8 mouse cellular contexts compared by ENCODE assay signal in genomic region chr5:53266181-53266580, GRCm38 (mm10). TPM values are rescaled to one million over a fixed set of nuclear protein-coding genes. Genes with fewer than 3 reads are reported as not detected.
DNase-seq lines count a peak whose midpoint lies in the region; ATAC-seq and TF ChIP-seq lines count a peak whose summit lies in the region.

No protein-coding gene starts in this region.

- no peaks in the 10 kb centered on the region for H3K9me3 ChIP-seq in forebrain, embryonic 14.5 days (replicated peaks; ENCODE audit: control insufficient read depth, low read length)
- H3K9me3 ChIP-seq in forebrain, embryonic 16.5 days (ENCODE audit: control insufficient read depth, low read length) = 0 out of 2 replicates have a peak, but pooled peaks cover 3% of the 10 kb centered on the region
- no peaks in the 10 kb centered on the region for H3K9me3 ChIP-seq in ES-Bruce4 (replicated peaks; ENCODE audit: control insufficient read depth, insufficient read depth, low read length, poor library complexity, severe bottlenecking)
- no peaks in the 10 kb centered on the region for H3K9me3 ChIP-seq in hindbrain, embryonic 10.5 days
- H3K9me3 ChIP-seq in midbrain, embryonic 12.5 days = no peaks in the 10 kb centered on the region

- no peak for DNase-seq in forebrain, embryonic 14.5 days (ENCODE audit: low spot score)
- no peak for DNase-seq in hindbrain, embryonic 10.5 days (ENCODE audit: low spot score)
- DNase-seq in adrenal gland, postnatal 25 days = no peak

- no peaks in the 10 kb centered on the region for H3K27me3 ChIP-seq in forebrain, embryonic 14.5 days (replicated peaks; ENCODE audit: control insufficient read depth, insufficient read depth, low read length)
- H3K27me3 ChIP-seq in forebrain, embryonic 16.5 days (replicated peaks; ENCODE audit: control insufficient read depth, insufficient read depth, low read length) = no peaks in the 10 kb centered on the region
- no peaks in the 10 kb centered on the region for H3K27me3 ChIP-seq in ES-Bruce4 (ENCODE audit: control insufficient read depth, insufficient read depth, low read length, poor library complexity, severe bottlenecking)
- no peaks in the 10 kb centered on the region for H3K27me3 ChIP-seq in hindbrain, embryonic 10.5 days (ENCODE audit: insufficient read depth, poor library complexity, severe bottlenecking)
- H3K27me3 ChIP-seq in midbrain, embryonic 12.5 days = no peaks in the 10 kb centered on the region

- no peak overlapping the region for H3K4me3 ChIP-seq in forebrain, embryonic 14.5 days (ENCODE audit: low read depth, low read length)
- no peak overlapping the region for H3K4me3 ChIP-seq in forebrain, embryonic 16.5 days (replicated peaks; ENCODE audit: low read length)
- H3K4me3 ChIP-seq in ES-Bruce4 (ENCODE audit: low read depth, low read length) = no peak overlapping the region
- no peak overlapping the region; the same call in 1 of the 2 replicates for H3K4me3 ChIP-seq in hindbrain, embryonic 10.5 days
- H3K4me3 ChIP-seq in midbrain, embryonic 12.5 days = no peak overlapping the region

- no peak overlapping the region for H3K9ac ChIP-seq in forebrain, embryonic 14.5 days (ENCODE audit: low read length)
- no peak overlapping the region for H3K9ac ChIP-seq in forebrain, embryonic 16.5 days (replicated peaks; ENCODE audit: low read depth, low read length)
- peak overlapping the region; percentile 74 for H3K9ac ChIP-seq in ES-Bruce4 (ENCODE audit: low read depth, poor library complexity, severe bottlenecking)
- H3K9ac ChIP-seq in midbrain, embryonic 12.5 days (replicated peaks) = no peak overlapping the region

- no peaks in the 10 kb centered on the region for H3K36me3 ChIP-seq in forebrain, embryonic 14.5 days (ENCODE audit: control insufficient read depth, insufficient read depth, low read length)
- H3K36me3 ChIP-seq in forebrain, embryonic 16.5 days (ENCODE audit: control insufficient read depth, insufficient read depth) = no peaks in the 10 kb centered on the region
- H3K36me3 ChIP-seq in ES-Bruce4 (ENCODE audit: control insufficient read depth, insufficient read depth, low read length, poor library complexity, severe bottlenecking) = no peaks in the 10 kb centered on the region
- no peaks in the 10 kb centered on the region for H3K36me3 ChIP-seq in hindbrain, embryonic 10.5 days
- H3K36me3 ChIP-seq in midbrain, embryonic 12.5 days = no peaks in the 10 kb centered on the region

- 89% methylated on average over 4 of the region's 4 CpGs for WGBS in forebrain, embryonic 14.5 days
- WGBS in forebrain, embryonic 16.5 days = 89% methylated on average over 4 of the region's 4 CpGs
- 87% methylated on average over 4 of the region's 4 CpGs for WGBS in hindbrain, embryonic 10.5 days
- WGBS in midbrain, embryonic 12.5 days = 86% methylated on average over 4 of the region's 4 CpGs

- no peak overlapping the region for H3K4me2 ChIP-seq in forebrain, embryonic 14.5 days (ENCODE audit: low read length)
- no peak overlapping the region for H3K4me2 ChIP-seq in forebrain, embryonic 16.5 days (ENCODE audit: low read length)
- no peak overlapping the region for H3K4me2 ChIP-seq in midbrain, embryonic 12.5 days (replicated peaks)

- no peak for TF ChIP-seq EP300 in ES-Bruce4 (IDR thresholded peaks at IDR 0.05; ENCODE audit: insufficient read depth, low read depth, low read length)

- peak; percentile 2; the same call in 1 of the 2 replicates for ATAC-seq in forebrain, embryonic 14.5 days
- no peak for ATAC-seq in forebrain, embryonic 16.5 days
- peak; percentile 1; the same call in 1 of the 2 replicates for ATAC-seq in midbrain, embryonic 12.5 days (ENCODE audit: low FRiP score, low read depth)
- no peak for ATAC-seq in activated CD4-positive, CD25-positive, alpha-beta regulatory T cell, adult 4 months
- ATAC-seq in erythroblast, adult 5-6 weeks (replicated peaks; ENCODE audit: low FRiP score, poor library complexity, severe bottlenecking) = no peak

- no peak for TF ChIP-seq CTCF in ES-Bruce4 (IDR thresholded peaks at IDR 0.05; ENCODE audit: low read depth, low read length)

- no peaks in the 10 kb centered on the region; the same call in 1 of the 2 replicates for H3K4me1 ChIP-seq in forebrain, embryonic 14.5 days (ENCODE audit: control insufficient read depth, insufficient read depth, low read length)
- H3K4me1 ChIP-seq in forebrain, embryonic 16.5 days (replicated peaks; ENCODE audit: control insufficient read depth, insufficient read depth, low read length) = peaks cover 9% of the 10 kb centered on the region; the same call in 1 of the 2 replicates
- peaks cover 1% of the 10 kb centered on the region for H3K4me1 ChIP-seq in ES-Bruce4 (ENCODE audit: control insufficient read depth, insufficient read depth, low read length)
- H3K4me1 ChIP-seq in hindbrain, embryonic 10.5 days (replicated peaks) = peaks cover 29% of the 10 kb centered on the region
- peaks cover 12% of the 10 kb centered on the region for H3K4me1 ChIP-seq in midbrain, embryonic 12.5 days

- no peak overlapping the region for H3K27ac ChIP-seq in forebrain, embryonic 14.5 days (ENCODE audit: low read depth, low read length)
- H3K27ac ChIP-seq in forebrain, embryonic 16.5 days (ENCODE audit: low read length) = no peak overlapping the region
- H3K27ac ChIP-seq in ES-Bruce4 (ENCODE audit: insufficient read depth, low read length) = no peak overlapping the region
- peak overlapping the region; percentile 92; the same call in 1 of the 2 replicates for H3K27ac ChIP-seq in hindbrain, embryonic 10.5 days
- H3K27ac ChIP-seq in midbrain, embryonic 12.5 days (replicated peaks) = no peak overlapping the region

- TF ChIP-seq POLR2A in ES-Bruce4 (IDR thresholded peaks at IDR 0.05; ENCODE audit: insufficient read depth, low read length) = no peak

RNA-seq across cellular contexts. Expression of gene Smim20, which starts 0.7 kb away (rescaled TPM):
- 68.1 and 95.4 TPM in 2 replicates for polyA plus RNA-seq in forebrain, embryonic 14.5 days (2014; fragmentation: Nextera tagmentation; extraction: Ambion mirVana)
- 63.6 and 75.6 TPM in 2 replicates for polyA plus RNA-seq in forebrain, embryonic 16.5 days (2015; fragmentation: Nextera tagmentation; extraction: Ambion mirVana)
- polyA plus RNA-seq in ES-Bruce4 (2011; ENCODE audit: insufficient read depth, insufficient read length, low read depth, missing spikeins) = 20.0 and 33.1 TPM in 2 replicates
- polyA plus RNA-seq in hindbrain, embryonic 10.5 days (2016; fragmentation: Nextera tagmentation; extraction: Ambion mirVana) = 67.8 and 74.2 TPM in 2 replicates
- polyA plus RNA-seq in midbrain, embryonic 12.5 days (2016; fragmentation: Nextera tagmentation; extraction: Ambion mirVana) = 71.0 and 72.5 TPM in 2 replicates
- polyA plus RNA-seq in activated CD4-positive, CD25-positive, alpha-beta regulatory T cell, adult 4 months (2017; shearing (Covaris generic)) = 100 to 1,000 TPM; 103 to 107 TPM
- 60.7 and 70.8 TPM in 2 replicates for total RNA-seq in adrenal gland, postnatal 25 days (2021)
- 6.0 and 34.3 TPM in 2 replicates for total RNA-seq in erythroblast, adult 5-6 weeks (2015; ENCODE audit: low replicate concordance)
- 7.5 and 10.6 TPM in 2 replicates for total RNA-seq in erythroblast, adult 5-6 weeks (2017; ENCODE audit: low replicate concordance)

RNA-seq across cellular contexts. Expression of gene Sel1l3, which starts 52.5 kb away (rescaled TPM):
- 11.0 and 11.2 TPM in 2 replicates for polyA plus RNA-seq in forebrain, embryonic 14.5 days (2014; fragmentation: Nextera tagmentation; extraction: Ambion mirVana)
- polyA plus RNA-seq in forebrain, embryonic 16.5 days (2015; fragmentation: Nextera tagmentation; extraction: Ambion mirVana) = 9.9 and 10.2 TPM in 2 replicates
- polyA plus RNA-seq in ES-Bruce4 (2011; ENCODE audit: insufficient read depth, insufficient read length, low read depth, missing spikeins) = 6.1 and 6.2 TPM in 2 replicates
- 2.3 and 2.7 TPM in 2 replicates for polyA plus RNA-seq in hindbrain, embryonic 10.5 days (2016; fragmentation: Nextera tagmentation; extraction: Ambion mirVana)
- 2.5 and 2.9 TPM in 2 replicates for polyA plus RNA-seq in midbrain, embryonic 12.5 days (2016; fragmentation: Nextera tagmentation; extraction: Ambion mirVana)
- polyA plus RNA-seq in activated CD4-positive, CD25-positive, alpha-beta regulatory T cell, adult 4 months (2017; shearing (Covaris generic)) = not detected
- 2.0 and 3.7 TPM in 2 replicates for total RNA-seq in adrenal gland, postnatal 25 days (2021)
- total RNA-seq in erythroblast, adult 5-6 weeks (2015; ENCODE audit: low replicate concordance) = not detected in 2 replicates
- 0.09 TPM in 1 of 2 replicates, not detected in the other for total RNA-seq in erythroblast, adult 5-6 weeks (2017; ENCODE audit: low replicate concordance)

Comparison
In these comparisons a context has a peak if more than half of its experiments do, and no peak if none do; other contexts are left out.
1. ATAC-seq: peak in forebrain, embryonic 14.5 days (single experiment) and midbrain, embryonic 12.5 days (single experiment); none in forebrain, embryonic 16.5 days (single experiment), activated CD4-positive, CD25-positive, alpha-beta regulatory T cell, adult 4 months (single experiment) and erythroblast, adult 5-6 weeks (single experiment).